Mouse (Mus musculus): ENCODE data around the gene Ttyh3.

GRCm38 (mm10) chr5:140688434-140688833 is 39.6 kb upstream of the Ttyh3 start:
- no peak for TF ChIP-seq CTCF (IDR thresholded peaks at IDR 0.05; ENCODE audit: low read depth, low read length)
- TF ChIP-seq TAL1 (conservative IDR thresholded peaks at IDR 0.05; ENCODE audit: low read depth, low read length), result no peak
- no peak for TF ChIP-seq GATA1 (IDR thresholded peaks at IDR 0.05; ENCODE audit: borderline replicate concordance, low read length)
- TF ChIP-seq POLR2AphosphoS5 (IDR thresholded peaks at IDR 0.05; ENCODE audit: insufficient replicate concordance, low read depth, low read length), result no peak
